Mouse (Mus musculus) embryonic facial prominence, embryonic 12.5 days (tissue): ENCODE measurements around the gene Cib2. TPM values are rescaled to one million over a fixed set of nuclear protein-coding genes. Genes with fewer than 3 reads are reported as not detected.
A peak's percentile ranks its signal among the peaks of the same experiment; 100 is the strongest.
"Not testable (repeated sequence)": the region's sequence is repeated elsewhere in the genome, so short reads cannot be mapped to it uniquely, and the experiment has no call there.

Source experiments
- ATAC-seq: fragments of 200-750 bp; cut with Nextera tagmentation; 2 replicates; pipeline ENCODE4 v1.8.0; 2017; ENCODE audit not compliant: insufficient number of reproducible peaks, insufficient read depth, low FRiP score, low TSS enrichment
- H3K27ac ChIP-seq: fragments of 300-500 bp; sonication (generic); 2 replicates; pipeline ENCODE4 v1.5.1; 2016; ENCODE audit warnings: mild to moderate bottlenecking
- H3K27me3 ChIP-seq: fragments of 300-500 bp; sonication (generic); 2 replicates; pipeline ENCODE4 v1.6.1; 2016; ENCODE audit warnings: mild to moderate bottlenecking, moderate library complexity
- H3K36me3 ChIP-seq: fragments of 300-500 bp; sonication (generic); 2 replicates; pipeline ENCODE4 v1.6.1; 2016; ENCODE audit warnings: mild to moderate bottlenecking
- H3K4me1 ChIP-seq: fragments of 300-500 bp; sonication (generic); 2 replicates; pipeline ENCODE4 v1.6.1; 2016
- H3K4me2 ChIP-seq: fragments of 300-500 bp; sonication (generic); replicated peaks from 2 replicates; pipeline ENCODE4 v1.6.1; 2016; ENCODE audit warnings: mild to moderate bottlenecking, moderate library complexity
- H3K4me3 ChIP-seq: fragments of 300-500 bp; sonication (generic); 2 replicates; pipeline ENCODE4 v1.5.1; 2016; ENCODE audit warnings: mild to moderate bottlenecking
- H3K9ac ChIP-seq: fragments of 300-500 bp; sonication (generic); 2 replicates; pipeline ENCODE4 v1.6.1; 2016; ENCODE audit warnings: mild to moderate bottlenecking, moderate library complexity
- H3K9me3 ChIP-seq: fragments of 300-500 bp; sonication (generic); 2 replicates; pipeline ENCODE4 v1.6.1; 2016; ENCODE audit warnings: mild to moderate bottlenecking, moderate library complexity
- WGBS: fragments of 180-500 bp; shearing (Covaris S2); methylation state at CpG from one replicate; pipeline ENCODE4 v1.1.7; 2016; 5-methylcytosine and 5-hydroxymethylcytosine counted together
- polyA plus RNA-seq: library from polyadenylated mRNA; unstranded; fragments of >200 nt; fragmentation: Nextera tagmentation; extraction: Ambion mirVana; gene quantifications from 2 replicates; pipeline ENCODE4 v1.2.1, GENCODE M21; 2016

Cib2 gene
- 22.1 and 24.0 TPM in 2 replicates for polyA plus RNA-seq

GRCm38 (mm10) chr9:54559771-54560471 is at the start of gene Cib2:
Gene Cib2, minus strand, starts transcription at chr9:54560218.
- H3K27me3 ChIP-seq, result no peaks in the 10 kb centered on the region
- no peaks in the 10 kb centered on the region for H3K9me3 ChIP-seq
- no peaks in the 10 kb centered on the region for H3K36me3 ChIP-seq
- 1% methylated on average over 53 of the region's 54 CpGs for WGBS
- peak; percentile 92 for ATAC-seq
- H3K4me1 ChIP-seq, result peaks cover 7% of the 10 kb centered on the region; the same call in 1 of the 2 replicates
- 0 out of 2 replicates have a peak within 1 kb of the TSS, but pooled peaks have one; percentile 0 for H3K27ac ChIP-seq
- peak within 1 kb of the TSS; percentile 56 for H3K9ac ChIP-seq
- peak within 1 kb of the TSS; percentile 80 for H3K4me2 ChIP-seq
- peak within 1 kb of the TSS; percentile 56 for H3K4me3 ChIP-seq

GRCm38 (mm10) chr9:54604886-54605285 is 44.9 kb upstream of the Cib2 start:
- H3K4me3 ChIP-seq, result no peak overlapping the region
- no peaks in the 10 kb centered on the region for H3K9me3 ChIP-seq
- ATAC-seq, result no peak
- H3K4me1 ChIP-seq, result no peaks in the 10 kb centered on the region
- H3K9ac ChIP-seq, result no peak overlapping the region
- WGBS, result 57% methylated on average over 4 of the region's 4 CpGs
- no peak overlapping the region for H3K4me2 ChIP-seq
- H3K27ac ChIP-seq, result no peak overlapping the region
- H3K36me3 ChIP-seq, result peaks cover 33% of the 10 kb centered on the region
- no peaks in the 10 kb centered on the region for H3K27me3 ChIP-seq

DNA sequence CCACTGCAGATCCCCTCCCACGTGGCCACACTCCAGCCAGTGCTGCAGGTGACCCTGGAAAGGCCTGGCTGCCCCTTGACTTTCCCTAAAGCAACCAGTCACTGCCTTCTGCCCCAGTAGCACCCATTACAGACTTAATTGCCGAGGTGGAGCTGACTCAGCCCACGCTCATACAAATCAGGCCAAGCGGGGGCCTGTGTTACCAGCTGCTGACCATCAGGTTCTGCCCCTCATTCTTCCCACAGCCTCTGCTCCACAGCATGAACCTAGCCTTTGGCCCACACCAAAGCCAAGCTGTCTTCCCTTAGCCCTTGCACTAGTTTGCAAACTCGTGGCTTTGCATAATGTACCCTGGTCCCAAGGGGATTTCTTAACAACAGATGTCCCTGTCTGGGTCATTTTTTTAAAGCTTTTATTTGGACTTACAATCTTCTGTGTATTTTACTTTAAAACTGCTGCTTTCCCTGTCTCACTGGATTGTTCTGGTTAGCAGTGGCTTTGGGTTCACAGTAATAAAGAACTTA is 44.2 kb upstream of the Cib2 start:
- Histone ChIP-seq H3K4me2 (no peak overlapping the region), H3K27ac (no peak overlapping the region)
- WGBS, result 82% methylated on average over 5 of the region's 5 CpGs

GRCm38 (mm10) chr9:54602916-54603315 is 42.9 kb upstream of the Cib2 start:
- Histone ChIP-seq H3K4me2 (no peak overlapping the region), H3K4me1 (no peaks in the 10 kb centered on the region), H3K27ac (no peak overlapping the region), H3K4me3 (no peak overlapping the region), H3K36me3 (peaks cover 51% of the 10 kb centered on the region), H3K9ac (no peak overlapping the region), H3K9me3 (no peaks in the 10 kb centered on the region), H3K27me3 (no peaks in the 10 kb centered on the region)
- no peak for ATAC-seq
- 85% methylated on average over 7 of the region's 7 CpGs for WGBS

More for the DNA sequence above, 44.2 kb upstream of the Cib2 start:
- ATAC-seq, result no peak
- Histone ChIP-seq H3K9me3 (no peaks in the 10 kb centered on the region), H3K27me3 (no peaks in the 10 kb centered on the region), H3K4me3 (no peak overlapping the region), H3K36me3 (peaks cover 39% of the 10 kb centered on the region), H3K4me1 (no peaks in the 10 kb centered on the region), H3K9ac (no peak overlapping the region; the same call in 1 of the 2 replicates)

DNA sequence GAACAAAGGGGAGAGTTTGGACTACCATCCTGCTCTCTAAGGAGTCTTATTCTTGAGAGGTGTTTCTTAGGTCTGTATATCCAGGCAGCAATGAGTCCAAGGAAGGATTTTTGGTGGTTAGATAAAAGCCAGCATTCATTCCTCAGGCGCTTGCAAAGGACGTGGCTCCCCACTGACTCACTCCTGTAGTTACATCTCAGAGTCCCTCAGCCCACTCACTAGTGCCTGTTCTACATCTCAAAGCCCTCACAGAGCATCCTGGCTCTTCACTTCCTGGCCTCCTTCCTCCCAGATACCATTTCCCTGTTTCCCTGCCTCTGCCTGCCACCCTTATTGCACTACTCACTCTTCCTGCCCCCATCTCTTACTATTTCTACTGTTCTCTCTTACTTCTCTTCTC is 42.4 kb upstream of the Cib2 start:
- ATAC-seq, result no peak

GRCm38 (mm10) chr9:54596752-54597465 is 36.9 kb upstream of the Cib2 start:
- Histone ChIP-seq H3K4me2 (no peak overlapping the region), H3K27ac (no peak overlapping the region), H3K27me3 (no peaks in the 10 kb centered on the region), H3K36me3 (peaks cover 82% of the 10 kb centered on the region), H3K4me3 (no peak overlapping the region), H3K9ac (no peak overlapping the region), H3K4me1 (no peaks in the 10 kb centered on the region), H3K9me3 (no peaks in the 10 kb centered on the region)
- 93% methylated on average over 15 of the region's 15 CpGs for WGBS
- no peak for ATAC-seq

More for the DNA sequence above, 42.4 kb upstream of the Cib2 start:
- Histone ChIP-seq H3K9me3 (no peaks in the 10 kb centered on the region), H3K27ac (no peak overlapping the region), H3K4me1 (no peaks in the 10 kb centered on the region), H3K36me3 (peaks cover 56% of the 10 kb centered on the region), H3K27me3 (no peaks in the 10 kb centered on the region), H3K4me2 (no peak overlapping the region), H3K4me3 (no peak overlapping the region), H3K9ac (no peak overlapping the region)
- WGBS, result 78% methylated on average over 2 of the region's 2 CpGs

GRCm38 (mm10) chr9:54593652-54594051 is 33.6 kb upstream of the Cib2 start:
- H3K9ac ChIP-seq, ATAC-seq, H3K4me2 ChIP-seq, H3K27ac ChIP-seq, H3K9me3 ChIP-seq, H3K27me3 ChIP-seq, H3K4me1 ChIP-seq, H3K4me3 ChIP-seq: not testable (repeated sequence)
- H3K36me3 ChIP-seq, result peaks cover 65% of the 10 kb centered on the region
- 80% methylated on average over 4 of the region's 4 CpGs for WGBS

DNA sequence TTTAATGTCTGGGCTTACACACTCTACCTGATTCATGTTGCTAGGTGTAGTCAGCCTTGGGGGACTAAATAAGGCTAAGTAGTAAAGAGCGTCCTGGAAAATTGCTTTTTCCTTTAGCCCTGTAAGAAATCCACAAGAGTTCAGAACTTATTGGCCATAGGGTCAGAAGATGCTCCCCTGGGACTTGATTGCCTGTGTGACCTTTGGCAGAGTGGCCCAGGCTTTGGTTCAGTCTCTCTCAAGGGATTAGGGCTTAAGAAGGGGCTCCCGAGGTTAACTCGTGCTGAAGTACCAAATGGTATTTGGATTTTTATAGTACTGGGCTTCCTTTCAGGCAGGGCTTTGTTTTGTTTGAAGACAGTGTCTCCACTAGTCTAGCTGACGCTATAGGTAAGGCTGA is 27.8 kb upstream of the Cib2 start:
- H3K4me3 ChIP-seq, result no peak overlapping the region
- no peaks in the 10 kb centered on the region for H3K9me3 ChIP-seq
- WGBS, result 54% methylated on average over 4 of the region's 4 CpGs
- peaks cover 13% of the 10 kb centered on the region for H3K4me1 ChIP-seq
- H3K36me3 ChIP-seq, result peaks cover 16% of the 10 kb centered on the region
- no peak overlapping the region for H3K9ac ChIP-seq
- no peak overlapping the region for H3K27ac ChIP-seq
- ATAC-seq, result no peak
- no peaks in the 10 kb centered on the region for H3K27me3 ChIP-seq
- H3K4me2 ChIP-seq, result no peak overlapping the region

- Histone ChIP-seq H3K9me3 (no peaks in the 10 kb centered on the region), H3K9ac (peak within 1 kb of the TSS; percentile 78), H3K27me3 (no peaks in the 10 kb centered on the region), H3K36me3 (peaks cover 10% of the 10 kb centered on the region; the same call in 1 of the 2 replicates), H3K4me2 (peak within 1 kb of the TSS; percentile 93), H3K27ac (no peak within 1 kb of the TSS), H3K4me3 (peak within 1 kb of the TSS; percentile 78), H3K4me1 (peaks cover 13% of the 10 kb centered on the region)
- ATAC-seq, result peak; percentile 98
- under 1% methylated on average over 69 of the region's 73 CpGs for WGBS
Observed at GRCm38 (mm10) chr9:54586199-54587061, 26.4 kb upstream of the Cib2 start, which contains the start of gene Idh3a. Gene Idh3a, plus strand, starts transcription at chr9:54586334.

GRCm38 (mm10) chr9:54585839-54586198 is 25.8 kb upstream of the Cib2 start:
- no peaks in the 10 kb centered on the region for H3K9me3 ChIP-seq
- no peaks in the 10 kb centered on the region for H3K27me3 ChIP-seq
- peaks cover 6% of the 10 kb centered on the region; the same call in 1 of the 2 replicates for H3K36me3 ChIP-seq
- H3K9ac ChIP-seq, result peak overlapping the region; percentile 19; the same call in 1 of the 2 replicates
- peak overlapping the region; percentile 78 for H3K4me3 ChIP-seq
- 29% methylated on average over 5 of the region's 5 CpGs for WGBS
- H3K4me2 ChIP-seq, result peak overlapping the region; percentile 93
- no peak for ATAC-seq
- no peak overlapping the region for H3K27ac ChIP-seq
- peaks cover 13% of the 10 kb centered on the region for H3K4me1 ChIP-seq

GRCm38 (mm10) chr9:54584127-54584526 is 24.1 kb upstream of the Cib2 start:
- 83% methylated on average over 2 of the region's 2 CpGs for WGBS
- H3K4me2 ChIP-seq, H3K27me3 ChIP-seq, ATAC-seq, H3K9ac ChIP-seq, H3K9me3 ChIP-seq, H3K27ac ChIP-seq, H3K36me3 ChIP-seq, H3K4me3 ChIP-seq: not testable (repeated sequence)
- H3K4me1 ChIP-seq, result peaks cover 13% of the 10 kb centered on the region
